ENCODE assay signal across 10 mouse cellular contexts in genomic region chr5:52309317-52310060, GRCm38 (mm10). TPM values are rescaled to one million over a fixed set of nuclear protein-coding genes. Genes with fewer than 3 reads are reported as not detected.
A peak's percentile ranks its signal among the peaks of the same experiment; 100 is the strongest.
DNase-seq lines count a peak whose midpoint lies in the region; ATAC-seq and TF ChIP-seq lines count a peak whose summit lies in the region.
"Had no signal": no experiment of that assay in that cellular context is flagged by ENCODE, and none has a peak within 500 bp of the region (broad histone marks: within the 10 kb centered on the region; RNA-seq: fewer than 3 reads in every experiment).

No protein-coding gene starts in this region.

- H3K27me3 ChIP-seq in midbrain, postnatal 0 days (ENCODE audit: insufficient read depth, low read length), result no peaks in the 10 kb centered on the region
- no peaks in the 10 kb centered on the region for H3K27me3 ChIP-seq in midbrain, embryonic 11.5 days (ENCODE audit: control insufficient read depth, insufficient read depth, low read length)
- H3K27me3 ChIP-seq: neural tube, embryonic 12.5 days had no signal

- no peak for ATAC-seq in midbrain, postnatal 0 days (ENCODE audit: low FRiP score)
- no peak for ATAC-seq in midbrain, embryonic 11.5 days (ENCODE audit: low FRiP score)

- H3K4me2 ChIP-seq in midbrain, postnatal 0 days (ENCODE audit: low read depth, low read length, poor library complexity, severe bottlenecking), result no peak overlapping the region
- H3K4me2 ChIP-seq in midbrain, embryonic 11.5 days, result no peak overlapping the region
- H3K4me2 ChIP-seq: neural tube, embryonic 12.5 days had no signal

- no peaks in the 10 kb centered on the region for H3K36me3 ChIP-seq in midbrain, postnatal 0 days (ENCODE audit: insufficient read depth, low read length)
- H3K36me3 ChIP-seq in midbrain, embryonic 11.5 days (ENCODE audit: control insufficient read depth, insufficient read depth, low read length), result no peaks in the 10 kb centered on the region
- H3K36me3 ChIP-seq: neural tube, embryonic 12.5 days had no signal

- H3K4me3 ChIP-seq in midbrain, postnatal 0 days (ENCODE audit: low read depth, low read length), result no peak overlapping the region
- H3K4me3 ChIP-seq in midbrain, embryonic 11.5 days (ENCODE audit: low read depth, low read length), result no peak overlapping the region
- H3K4me3 ChIP-seq: erythroblast, embryonic 14.5 days; neural tube, embryonic 12.5 days had no signal

- H3K9me3 ChIP-seq in midbrain, postnatal 0 days (ENCODE audit: low read length), result no peaks in the 10 kb centered on the region
- H3K9me3 ChIP-seq in midbrain, embryonic 11.5 days (ENCODE audit: control insufficient read depth, low read length), result no peaks in the 10 kb centered on the region
- H3K9me3 ChIP-seq: neural tube, embryonic 12.5 days had no signal

- DNase-seq in midbrain, postnatal 0 days (ENCODE audit: low spot score), result peak; percentile 81
- DNase-seq in midbrain, embryonic 11.5 days (ENCODE audit: low spot score, missing footprints), result no peak
- DNase-seq in cerebellum, adult 9-11 months, result peak; percentile 45
- peak; percentile 17 to 34 for DNase-seq in layer of hippocampus, adult 8-10 months (ENCODE audit: low spot score in 2 of 2)
- peak; percentile 10 for DNase-seq in ovary, postnatal 10 days (ENCODE audit: low spot score)
- no peak for DNase-seq in thymus, adult 18-20 months
- DNase-seq in spleen, adult 18-20 months, result no peak
- DNase-seq in spleen, postnatal 14 days (ENCODE audit: low spot score in 2 of 2), result no peak

- WGBS in midbrain, postnatal 0 days, result 75% methylated on average over 11 of the region's 11 CpGs
- WGBS in midbrain, embryonic 11.5 days, result 89% methylated on average over 11 of the region's 11 CpGs

- no peaks in the 10 kb centered on the region for H3K4me1 ChIP-seq in midbrain, postnatal 0 days (ENCODE audit: insufficient read depth, low read length)
- no peaks in the 10 kb centered on the region for H3K4me1 ChIP-seq in midbrain, embryonic 11.5 days (ENCODE audit: control insufficient read depth, insufficient read depth, low read length)
- H3K4me1 ChIP-seq: neural tube, embryonic 12.5 days had no signal

- no peak for TF ChIP-seq CTCF in midbrain, postnatal 0 days (IDR thresholded peaks at IDR 0.05)

- no peak overlapping the region for H3K9ac ChIP-seq in midbrain, postnatal 0 days (replicated peaks; ENCODE audit: low read length, poor library complexity, severe bottlenecking)
- H3K9ac ChIP-seq in midbrain, embryonic 11.5 days (ENCODE audit: low read length), result no peak overlapping the region
- H3K9ac ChIP-seq: neural tube, embryonic 12.5 days had no signal

- no peak overlapping the region for H3K27ac ChIP-seq in midbrain, postnatal 0 days (ENCODE audit: low read depth, low read length)
- no peak overlapping the region for H3K27ac ChIP-seq in midbrain, embryonic 11.5 days (ENCODE audit: low read depth, low read length)
- H3K27ac ChIP-seq: neural tube, embryonic 12.5 days had no signal

RNA-seq across cellular contexts. Expression of gene Sod3, which starts 54.1 kb away (rescaled TPM):
- 2.5 and 3.0 TPM in 2 replicates for total RNA-seq in midbrain, postnatal 0 days (2014; rRNA removed)
- 4.0 and 4.3 TPM in 2 replicates for polyA plus RNA-seq in midbrain, postnatal 0 days (2015; fragmentation: Nextera tagmentation; extraction: Ambion mirVana)
- polyA plus RNA-seq in midbrain, embryonic 11.5 days (2014; fragmentation: Nextera tagmentation; extraction: Ambion mirVana), result 0.74 and 0.75 TPM in 2 replicates
- total RNA-seq in layer of hippocampus, adult 8-10 months (2022), result 1 to 10 TPM; 3.7 to 6.8 (median 5.1) TPM

Comparison
In these comparisons a context has a peak if more than half of its experiments do, and no peak if none do; other contexts are left out.
1. DNase-seq: peak in midbrain, postnatal 0 days (single experiment), cerebellum, adult 9-11 months (single experiment), layer of hippocampus, adult 8-10 months (2 of 2) and ovary, postnatal 10 days (single experiment); none in midbrain, embryonic 11.5 days (single experiment), thymus, adult 18-20 months (0 of 2), spleen, adult 18-20 months (0 of 2) and spleen, postnatal 14 days (0 of 2).